Mouse (Mus musculus) midbrain, postnatal 0 days (tissue): ENCODE results near the gene Hoxc8. TPM values are rescaled to one million over a fixed set of nuclear protein-coding genes. Genes with fewer than 3 reads are reported as not detected.
A peak's percentile ranks its signal among the peaks of the same experiment; 100 is the strongest.

ENCODE experiments used
- ATAC-seq: fragments of 200-750 bp; cut with Nextera tagmentation; 2 replicates; pipeline ENCODE4 v1.8.0; 2017; ENCODE audit warnings: moderate number of reproducible peaks, mild to moderate bottlenecking, moderate TSS enrichment, moderate library complexity; ENCODE audit not compliant: low FRiP score
- DNase-seq: peaks from one replicate; pipeline ENCODE4 v3.0.0-alpha.2; 2015; ENCODE audit warnings: low spot score
- H3K27ac ChIP-seq: fragments of 300-500 bp; sonication (generic); 2 replicates; pipeline ENCODE4 v1.5.1; 2014; ENCODE audit warnings: low read depth, mild to moderate bottlenecking, low read length, mixed read lengths
- H3K27me3 ChIP-seq: fragments of 300-500 bp; sonication (generic); 2 replicates; pipeline ENCODE4 v1.6.1; 2014; ENCODE audit warnings: low read length, control low read depth, mixed read lengths; ENCODE audit not compliant: insufficient read depth
- H3K36me3 ChIP-seq: fragments of 300-500 bp; sonication (generic); 2 replicates; pipeline ENCODE4 v1.6.1; 2014; ENCODE audit warnings: low read length, control low read depth, mixed read lengths; ENCODE audit not compliant: insufficient read depth
- H3K4me1 ChIP-seq: fragments of 300-500 bp; sonication (generic); 2 replicates; pipeline ENCODE4 v1.6.1; 2014; ENCODE audit warnings: mild to moderate bottlenecking, control low read depth, antibody characterized with exemption, low read length, mixed read lengths; ENCODE audit not compliant: insufficient read depth
- H3K4me2 ChIP-seq: fragments of 300-500 bp; sonication (generic); 2 replicates; pipeline ENCODE4 v1.6.1; 2014; ENCODE audit warnings: low read depth, mild to moderate bottlenecking, low read length, mixed read lengths; ENCODE audit not compliant: poor library complexity, severe bottlenecking
- H3K4me3 ChIP-seq: fragments of 300-500 bp; sonication (generic); 2 replicates; pipeline ENCODE4 v1.5.1; 2014; ENCODE audit warnings: low read depth, mild to moderate bottlenecking, low read length, moderate library complexity
- H3K9ac ChIP-seq: fragments of 300-500 bp; sonication (generic); replicated peaks from 2 replicates; pipeline ENCODE4 v1.6.1; 2014; ENCODE audit warnings: mild to moderate bottlenecking, low read length, moderate library complexity, mixed read lengths; ENCODE audit not compliant: poor library complexity, severe bottlenecking
- H3K9me3 ChIP-seq: fragments of 300-500 bp; sonication (generic); 2 replicates; pipeline ENCODE4 v1.6.1; 2016; ENCODE audit warnings: low read length, control low read depth
- CTCF ChIP-seq: IDR thresholded peaks from 2 replicates; pipeline ENCODE4 v1.5.1; 2016; ENCODE audit warnings: antibody characterized with exemption, mild to moderate bottlenecking
- WGBS: fragments of 180-500 bp; shearing (Covaris S2); extraction: QIAGEN DNeasy Blood & Tissue Kit; methylation state at CpG from one replicate; pipeline ENCODE4 v1.1.7; 2014; 5-methylcytosine and 5-hydroxymethylcytosine counted together
- polyA plus RNA-seq: library from polyadenylated mRNA; unstranded; fragments of >200 nt; fragmentation: Nextera tagmentation; extraction: Ambion mirVana; gene quantifications from 2 replicates; pipeline ENCODE4 v1.2.1, GENCODE M21; 2015
- total RNA-seq: library from RNA; depleted of rRNA; stranded (reverse); fragments of >200 nt; gene quantifications from 2 replicates; pipeline ENCODE4 v1.2.3, GENCODE M21; 2014

The Hoxc8 gene
- total and polyA plus RNA-seq, 2 experiments from 2014 or later, result not detected

DNA sequence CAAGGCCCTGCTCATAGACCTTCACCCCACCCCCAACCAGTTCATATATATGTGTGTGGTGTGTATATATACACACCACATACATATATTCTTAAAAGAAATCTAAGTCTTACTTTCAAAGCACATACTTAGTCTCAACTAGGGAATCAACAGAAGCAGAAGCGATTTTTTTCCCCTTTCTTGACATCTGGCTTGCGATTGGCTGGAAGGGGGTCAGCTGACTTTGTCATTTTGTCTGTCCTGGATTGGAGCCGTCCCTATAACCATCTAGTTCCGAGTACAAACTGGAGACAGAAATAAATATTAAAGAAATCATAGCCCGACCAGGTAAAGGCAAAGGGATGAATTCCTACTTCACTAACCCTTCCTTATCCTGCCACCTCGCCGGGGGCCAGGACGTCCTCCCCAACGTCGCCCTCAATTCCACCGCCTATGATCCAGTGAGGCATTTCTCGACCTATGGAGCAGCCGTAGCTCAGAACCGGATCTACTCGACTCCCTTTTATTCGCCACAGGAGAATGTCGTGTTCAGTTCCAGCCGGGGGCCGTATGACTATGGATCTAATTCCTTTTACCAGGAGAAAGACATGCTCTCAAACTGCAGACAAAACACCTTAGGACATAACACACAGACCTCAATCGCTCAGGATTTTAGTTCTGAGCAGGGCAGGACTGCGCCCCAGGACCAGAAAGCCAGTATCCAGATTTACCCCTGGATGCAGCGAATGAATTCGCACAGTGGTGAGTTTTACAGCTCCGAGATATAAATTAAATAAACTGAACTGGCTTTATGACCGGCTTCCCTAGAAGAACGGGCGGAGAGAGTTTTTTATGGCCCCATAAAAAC, 19.1 kb downstream of the Hoxc8 start:
- 1% methylated on average over 27 of the region's 27 CpGs for WGBS
- DNase-seq, result no peak
- H3K4me3 ChIP-seq, result no peak overlapping the region
- H3K27me3 ChIP-seq, result peaks cover 96% of the 10 kb centered on the region
- no peak for ATAC-seq
- no peak for TF ChIP-seq CTCF
- no peaks in the 10 kb centered on the region for H3K36me3 ChIP-seq
- no peaks in the 10 kb centered on the region for H3K4me1 ChIP-seq
- H3K4me2 ChIP-seq, result no peak overlapping the region
- no peak overlapping the region for H3K9ac ChIP-seq
- no peaks in the 10 kb centered on the region for H3K9me3 ChIP-seq
- H3K27ac ChIP-seq, result no peak overlapping the region

- TF ChIP-seq CTCF, result no peak
- DNase-seq, result no peak
- H3K9ac ChIP-seq, result no peak overlapping the region
- WGBS, result 2% methylated on average over 31 of the region's 31 CpGs
- H3K4me3 ChIP-seq, result no peak overlapping the region
- H3K27ac ChIP-seq, result no peak overlapping the region
- no peaks in the 10 kb centered on the region for H3K9me3 ChIP-seq
- H3K36me3 ChIP-seq, result no peaks in the 10 kb centered on the region
- peaks cover 96% of the 10 kb centered on the region for H3K27me3 ChIP-seq
- ATAC-seq, result no peak
- H3K4me1 ChIP-seq, result no peaks in the 10 kb centered on the region
- no peak overlapping the region for H3K4me2 ChIP-seq
Measured at GRCm38 (mm10) chr15:103010112-103010846, 19.9 kb downstream of the Hoxc8 start.

DNA sequence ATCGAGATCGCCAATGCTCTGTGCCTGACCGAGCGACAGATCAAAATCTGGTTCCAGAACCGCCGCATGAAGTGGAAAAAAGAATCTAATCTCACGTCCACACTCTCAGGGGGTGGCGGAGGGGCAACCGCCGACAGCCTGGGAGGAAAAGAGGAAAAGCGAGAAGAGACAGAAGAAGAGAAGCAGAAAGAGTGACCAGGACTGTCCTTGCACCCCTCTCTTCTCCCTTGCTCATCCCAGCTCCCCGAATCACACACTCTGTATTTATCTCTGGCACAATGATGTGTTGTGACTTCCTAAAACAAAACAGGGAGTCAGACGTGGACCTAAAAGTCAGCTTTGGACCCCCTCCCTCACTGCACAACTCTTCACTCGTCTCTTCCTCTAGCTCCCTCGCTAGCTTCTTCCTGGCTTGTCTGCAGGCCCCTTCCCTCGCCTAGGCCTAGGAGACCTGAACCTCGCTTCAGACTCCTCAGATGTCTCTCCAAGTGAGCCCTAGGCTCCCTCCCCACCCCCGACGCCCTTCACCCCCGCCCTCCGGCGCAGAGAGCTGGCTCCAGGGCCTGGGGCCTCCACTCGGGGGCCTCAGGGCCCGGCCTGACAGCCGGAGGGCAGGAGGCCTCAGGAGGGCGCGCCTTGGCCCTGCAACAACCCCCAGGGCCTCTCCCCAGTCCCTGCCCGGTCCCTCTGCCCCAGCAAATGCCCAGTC, 20.6 kb downstream of the Hoxc8 start:
- Histone ChIP-seq H3K4me1 (no peaks in the 10 kb centered on the region), H3K4me2 (no peak overlapping the region), H3K9ac (no peak overlapping the region), H3K36me3 (no peaks in the 10 kb centered on the region), H3K27me3 (peaks cover 96% of the 10 kb centered on the region), H3K4me3 (no peak overlapping the region), H3K9me3 (no peaks in the 10 kb centered on the region), H3K27ac (no peak overlapping the region)
- ATAC-seq (no peak), DNase-seq (no peak)
- TF ChIP-seq CTCF, result no peak
- WGBS, result 2% methylated on average over 28 of the region's 28 CpGs

- H3K36me3 ChIP-seq, result no peaks in the 10 kb centered on the region
- H3K27me3 ChIP-seq, result peaks cover 96% of the 10 kb centered on the region
- no peak overlapping the region for H3K9ac ChIP-seq
- ATAC-seq (no peak), DNase-seq (no peak)
- 2% methylated on average over 26 of the region's 26 CpGs for WGBS
- H3K4me1 ChIP-seq, result no peaks in the 10 kb centered on the region
- H3K9me3 ChIP-seq, result no peaks in the 10 kb centered on the region
- no peak overlapping the region for H3K27ac ChIP-seq
- no peak for TF ChIP-seq CTCF
- H3K4me3 ChIP-seq, result no peak overlapping the region
- no peak overlapping the region for H3K4me2 ChIP-seq
Measured at GRCm38 (mm10) chr15:103011928-103012486, 21.6 kb downstream of the Hoxc8 start.

GRCm38 (mm10) chr15:103013238-103013984, 23.0 kb downstream of the Hoxc8 start:
- H3K4me2 ChIP-seq, result no peak overlapping the region
- DNase-seq (peak; percentile 72), ATAC-seq (no peak)
- no peaks in the 10 kb centered on the region for H3K36me3 ChIP-seq
- H3K27me3 ChIP-seq, result peaks cover 96% of the 10 kb centered on the region
- no peaks in the 10 kb centered on the region for H3K4me1 ChIP-seq
- no peaks in the 10 kb centered on the region for H3K9me3 ChIP-seq
- peak; percentile 81 for TF ChIP-seq CTCF
- H3K9ac ChIP-seq, result no peak overlapping the region
- no peak overlapping the region for H3K4me3 ChIP-seq
- 3% methylated on average over 17 of the region's 17 CpGs for WGBS
- H3K27ac ChIP-seq, result no peak overlapping the region
